In genomic region chr10:28128011-28128410, GRCm38 (mm10) we compare ENCODE assay signal across 14 mouse cellular contexts. TPM values are rescaled to one million over a fixed set of nuclear protein-coding genes. Genes with fewer than 3 reads are reported as not detected.
DNase-seq lines count a peak whose midpoint lies in the region; ATAC-seq and TF ChIP-seq lines count a peak whose summit lies in the region.
"Had no signal": no experiment of that assay in that cellular context is flagged by ENCODE, and none has a peak within 500 bp of the region (broad histone marks: within the 10 kb centered on the region; RNA-seq: fewer than 3 reads in every experiment).

No protein-coding gene starts in this region.

- TF ChIP-seq CTCF in kidney, adult 2 months (conservative IDR thresholded peaks at IDR 0.05; ENCODE audit: insufficient read depth, insufficient read length, low read depth, low read length): no peak

- H3K4me3 ChIP-seq in heart, embryonic 15.5 days: no peak overlapping the region
- no peak overlapping the region for H3K4me3 ChIP-seq in forebrain, embryonic 16.5 days (replicated peaks; ENCODE audit: low read length)
- H3K4me3 ChIP-seq in kidney, adult 2 months (ENCODE audit: insufficient read depth, low read depth, low read length): no peak overlapping the region
- H3K4me3 ChIP-seq: limb, embryonic 12.5 days had no signal

- DNase-seq in heart, adult 8-10 months (ENCODE audit: low spot score): no peak
- peak; percentile 63 for DNase-seq in layer of hippocampus, adult 11-12 months (ENCODE audit: low spot score)
- DNase-seq in right cerebral cortex, adult 2 months (ENCODE audit: low spot score in 2 of 2): peak; percentile 52 to 55
- no peak for DNase-seq in kidney, adult 2 months
- DNase-seq in spleen, postnatal 10 days (ENCODE audit: low spot score in 2 of 2): no peak
- DNase-seq: adrenal gland, adult 8-10 months; liver, postnatal 0 days; thymus, postnatal 25 days had no signal

- H3K4me2 ChIP-seq in heart, embryonic 15.5 days: no peak overlapping the region
- no peak overlapping the region for H3K4me2 ChIP-seq in forebrain, embryonic 16.5 days (ENCODE audit: low read length)
- H3K4me2 ChIP-seq: limb, embryonic 12.5 days had no signal

- no peaks in the 10 kb centered on the region for H3K36me3 ChIP-seq in heart, embryonic 15.5 days
- H3K36me3 ChIP-seq in forebrain, embryonic 16.5 days (ENCODE audit: control insufficient read depth, insufficient read depth): no peaks in the 10 kb centered on the region
- no peaks in the 10 kb centered on the region for H3K36me3 ChIP-seq in kidney, adult 2 months (ENCODE audit: control insufficient read depth, insufficient read depth, low read length)
- H3K36me3 ChIP-seq: limb, embryonic 12.5 days had no signal

- H3K9me3 ChIP-seq in heart, embryonic 15.5 days (replicated peaks): no peaks in the 10 kb centered on the region
- no peaks in the 10 kb centered on the region for H3K9me3 ChIP-seq in forebrain, embryonic 16.5 days (ENCODE audit: control insufficient read depth, low read length)
- H3K9me3 ChIP-seq: limb, embryonic 12.5 days had no signal

- peak overlapping the region; percentile 34 for H3K27ac ChIP-seq in heart, embryonic 15.5 days
- peak overlapping the region; percentile 48 for H3K27ac ChIP-seq in forebrain, embryonic 16.5 days (ENCODE audit: low read length)
- H3K27ac ChIP-seq in kidney, adult 2 months (ENCODE audit: insufficient read depth, low read depth, low read length): no peak overlapping the region
- H3K27ac ChIP-seq: kidney, postnatal 0 days; limb, embryonic 12.5 days; macrophage had no signal

- TF ChIP-seq POLR2A in kidney, adult 2 months (IDR thresholded peaks at IDR 0.05; ENCODE audit: low read depth, low read length): no peak

- H3K27me3 ChIP-seq in heart, embryonic 15.5 days: no peaks in the 10 kb centered on the region
- H3K27me3 ChIP-seq in forebrain, embryonic 16.5 days (replicated peaks; ENCODE audit: control insufficient read depth, insufficient read depth, low read length): no peaks in the 10 kb centered on the region
- H3K27me3 ChIP-seq in kidney, adult 2 months (replicated peaks; ENCODE audit: control insufficient read depth, insufficient read depth, low read length): no peaks in the 10 kb centered on the region
- H3K27me3 ChIP-seq: limb, embryonic 12.5 days had no signal

- peaks cover 29% of the 10 kb centered on the region for H3K4me1 ChIP-seq in heart, embryonic 15.5 days (replicated peaks)
- H3K4me1 ChIP-seq in forebrain, embryonic 16.5 days (replicated peaks; ENCODE audit: control insufficient read depth, insufficient read depth, low read length): peaks cover 11% of the 10 kb centered on the region
- H3K4me1 ChIP-seq in kidney, adult 2 months (ENCODE audit: control insufficient read depth, insufficient read depth, low read length): peaks cover 5% of the 10 kb centered on the region; the same call in 1 of the 2 replicates

- no peak overlapping the region for H3K9ac ChIP-seq in heart, embryonic 15.5 days
- no peak overlapping the region for H3K9ac ChIP-seq in forebrain, embryonic 16.5 days (replicated peaks; ENCODE audit: low read depth, low read length)
- H3K9ac ChIP-seq: limb, embryonic 12.5 days; liver, postnatal 0 days had no signal

- no peak for ATAC-seq in heart, embryonic 15.5 days (replicated peaks; ENCODE audit: insufficient number of reproducible peaks, insufficient read depth, low FRiP score, low read depth)
- ATAC-seq in forebrain, embryonic 16.5 days: peak; percentile 81
- ATAC-seq: hindbrain, embryonic 16.5 days; liver, postnatal 0 days had no signal

- WGBS in heart, embryonic 15.5 days: 77% methylated on average over 5 of the region's 5 CpGs
- 77% methylated on average over 5 of the region's 5 CpGs for WGBS in forebrain, embryonic 16.5 days
- WGBS in kidney, adult 2 months: 84% methylated on average over 5 of the region's 5 CpGs

RNA-seq across cellular contexts. Expression of gene Ptprk, which starts 53.4 kb away (rescaled TPM):
- polyA plus RNA-seq in heart, embryonic 15.5 days (2015; fragmentation: Nextera tagmentation; extraction: Ambion mirVana): 36.7 and 37.3 TPM in 2 replicates
- 10 to 100 TPM; 15.3 to 19.6 (median 17.3) TPM for total RNA-seq in heart, adult 8-10 months (2022)
- polyA plus RNA-seq in forebrain, embryonic 16.5 days (2015; fragmentation: Nextera tagmentation; extraction: Ambion mirVana): 42.0 and 43.7 TPM in 2 replicates
- polyA plus RNA-seq in kidney, adult 2 months (2012; rRNA removed): 46.4 and 50.2 TPM in 2 replicates
- polyA plus RNA-seq: macrophage had no signal

Comparison
In these comparisons a context has a peak if more than half of its experiments do, and no peak if none do; other contexts are left out.
1. DNase-seq: peak in layer of hippocampus, adult 11-12 months (single experiment) and right cerebral cortex, adult 2 months (2 of 2); none in heart, adult 8-10 months (single experiment), kidney, adult 2 months (single experiment) and spleen, postnatal 10 days (0 of 2).